Comparison of ENCODE assay signal across 8 mouse cellular contexts in the genomic region with DNA sequence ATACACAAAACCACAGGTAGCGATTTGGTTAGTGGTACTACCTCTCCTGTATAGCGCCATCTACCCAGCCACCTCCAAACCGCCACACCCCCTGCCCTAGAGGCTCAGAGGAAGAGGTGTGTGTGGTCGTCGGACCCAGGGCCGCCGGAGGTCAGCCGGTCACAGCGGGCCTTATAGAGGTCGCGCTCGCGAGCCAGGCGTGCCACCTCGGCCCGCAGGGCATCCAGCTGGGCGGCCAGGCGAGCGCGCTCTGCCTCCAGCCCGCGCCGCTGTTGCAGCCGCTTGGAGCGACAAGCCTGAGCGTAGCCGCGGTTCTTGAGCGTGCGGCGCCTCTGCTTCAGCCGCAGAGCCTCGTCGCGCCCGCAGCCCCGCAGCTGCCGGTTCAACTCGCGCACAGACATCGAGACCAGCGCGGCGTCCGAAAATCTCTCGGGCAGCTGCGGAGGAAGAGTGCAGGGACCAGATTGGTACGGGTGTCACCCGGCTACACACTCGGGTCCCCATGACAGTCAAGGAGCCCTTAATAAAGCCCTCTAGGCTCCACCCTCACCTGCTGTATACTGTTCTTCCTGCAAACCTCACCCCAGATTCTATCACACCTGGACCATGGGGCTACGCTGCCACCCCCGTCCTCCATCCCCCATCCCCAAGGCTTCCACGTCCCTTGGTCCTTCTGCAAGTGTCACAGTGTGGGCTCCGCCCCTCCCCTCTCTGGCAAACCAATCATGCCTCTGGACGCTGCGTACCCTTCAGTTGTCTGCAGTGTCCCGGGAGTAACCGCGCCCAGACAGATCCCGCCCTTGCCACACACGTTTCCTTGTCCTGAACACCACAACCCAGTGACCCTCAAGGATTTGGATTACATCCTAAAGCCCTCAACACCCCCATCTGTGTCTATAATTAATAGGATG. TPM values are rescaled to one million over a fixed set of nuclear protein-coding genes. Genes with fewer than 3 reads are reported as not detected.
A peak's percentile ranks its signal among the peaks of the same experiment; 100 is the strongest.
DNase-seq lines count a peak whose midpoint lies in the region; ATAC-seq and TF ChIP-seq lines count a peak whose summit lies in the region.

No protein-coding gene starts in this region.

- no peaks in the 10 kb centered on the region for H3K79me2 ChIP-seq in liver, adult 2 months (ENCODE audit: control insufficient read depth, insufficient read depth, low read length)

- TF ChIP-seq POLR2A in liver, adult 2 months (IDR thresholded peaks at IDR 0.05; ENCODE audit: extremely low read depth, insufficient read depth, low read length) = no peak

- H3K27ac ChIP-seq in liver, adult 2 months (replicated peaks; ENCODE audit: insufficient read depth, low read depth, low read length) = no peak overlapping the region
- H3K27ac ChIP-seq in forebrain, embryonic 14.5 days (ENCODE audit: low read depth, low read length) = no peak overlapping the region
- peak overlapping the region; percentile 50 for H3K27ac ChIP-seq in midbrain, embryonic 10.5 days (replicated peaks)
- H3K27ac ChIP-seq in stomach, postnatal 0 days (replicated peaks) = no peak overlapping the region

- peak overlapping the region; percentile 96 for H3K4me2 ChIP-seq in forebrain, embryonic 14.5 days (ENCODE audit: low read length)
- H3K4me2 ChIP-seq in stomach, postnatal 0 days (replicated peaks; ENCODE audit: low read depth) = peak overlapping the region; percentile 62

- H3K4me1 ChIP-seq in liver, adult 2 months (ENCODE audit: control insufficient read depth, insufficient read depth, low read length) = peaks cover 7% of the 10 kb centered on the region; the same call in 1 of the 2 replicates
- peaks cover 8% of the 10 kb centered on the region; the same call in 1 of the 2 replicates for H3K4me1 ChIP-seq in forebrain, embryonic 14.5 days (ENCODE audit: control insufficient read depth, insufficient read depth, low read length)
- H3K4me1 ChIP-seq in midbrain, embryonic 10.5 days = peaks cover 38% of the 10 kb centered on the region
- H3K4me1 ChIP-seq in stomach, postnatal 0 days (replicated peaks; ENCODE audit: control insufficient read depth, insufficient read depth) = no peaks in the 10 kb centered on the region

- H3K9ac ChIP-seq in liver, adult 2 months (ENCODE audit: low read depth, low read length) = no peak overlapping the region
- H3K9ac ChIP-seq in forebrain, embryonic 14.5 days (ENCODE audit: low read length) = peak overlapping the region; percentile 66
- H3K9ac ChIP-seq in stomach, postnatal 0 days (ENCODE audit: low read length) = peak overlapping the region; percentile 52

- no peaks in the 10 kb centered on the region for H3K9me3 ChIP-seq in forebrain, embryonic 14.5 days (replicated peaks; ENCODE audit: control insufficient read depth, low read length)
- no peaks in the 10 kb centered on the region for H3K9me3 ChIP-seq in midbrain, embryonic 10.5 days (replicated peaks)
- H3K9me3 ChIP-seq in stomach, postnatal 0 days (ENCODE audit: control insufficient read depth, low read length) = no peaks in the 10 kb centered on the region

- no peak for TF ChIP-seq CTCF in liver, adult 2 months (IDR thresholded peaks at IDR 0.05; ENCODE audit: low read depth, low read length)
- peak; percentile 39 for TF ChIP-seq CTCF in stomach, postnatal 0 days (IDR thresholded peaks at IDR 0.05; ENCODE audit: low read depth)

- ATAC-seq in cerebellum, adult (ENCODE audit: insufficient number of reproducible peaks, low FRiP score, low TSS enrichment) = peak; percentile 37; the same call in 1 of the 2 replicates
- ATAC-seq in forebrain, embryonic 14.5 days = peak; percentile 81
- ATAC-seq in stomach, postnatal 0 days (ENCODE audit: low FRiP score, low TSS enrichment) = 0 out of 2 replicates have a peak, but pooled peaks have one; percentile 33

- no peak for DNase-seq in liver, adult 2 months (ENCODE audit: extremely low read depth, low read depth, low spot score)
- no peak for DNase-seq in liver
- DNase-seq in forebrain, embryonic 14.5 days (ENCODE audit: low spot score) = peak; percentile 64
- peak; percentile 26 for DNase-seq in kidney, postnatal 10 days
- DNase-seq in midbrain, embryonic 10.5 days (ENCODE audit: low spot score) = peak; percentile 53
- DNase-seq in stomach, postnatal 0 days (ENCODE audit: low spot score) = peak; percentile 38
- DNase-seq in layer of hippocampus, postnatal 25 days (ENCODE audit: extremely low spot score in 1 of 2, low spot score in 1 of 2) = no peak

- TF ChIP-seq EP300 in stomach, postnatal 0 days (optimal IDR thresholded peaks at IDR 0.05) = no peak

- no peaks in the 10 kb centered on the region for H3K36me3 ChIP-seq in liver, adult 2 months (ENCODE audit: control insufficient read depth, insufficient read depth, low read length)
- H3K36me3 ChIP-seq in forebrain, embryonic 14.5 days (ENCODE audit: control insufficient read depth, insufficient read depth, low read length) = no peaks in the 10 kb centered on the region
- no peaks in the 10 kb centered on the region for H3K36me3 ChIP-seq in midbrain, embryonic 10.5 days
- H3K36me3 ChIP-seq in stomach, postnatal 0 days (ENCODE audit: control insufficient read depth, insufficient read depth, low read length) = no peaks in the 10 kb centered on the region

- H3K4me3 ChIP-seq in liver, adult 2 months (ENCODE audit: insufficient read depth, low read depth, low read length) = peak overlapping the region; percentile 18; the same call in 1 of the 2 replicates
- H3K4me3 ChIP-seq in forebrain, embryonic 14.5 days (ENCODE audit: low read depth, low read length) = peak overlapping the region; percentile 47
- H3K4me3 ChIP-seq in midbrain, embryonic 10.5 days = peak overlapping the region; percentile 63
- peak overlapping the region; percentile 36 for H3K4me3 ChIP-seq in stomach, postnatal 0 days (ENCODE audit: low read depth, low read length)

- peaks cover 10% of the 10 kb centered on the region for H3K27me3 ChIP-seq in liver, adult 2 months (ENCODE audit: control insufficient read depth, insufficient read depth, low read length)
- H3K27me3 ChIP-seq in forebrain, embryonic 14.5 days (replicated peaks; ENCODE audit: control insufficient read depth, insufficient read depth, low read length) = no peaks in the 10 kb centered on the region
- H3K27me3 ChIP-seq in midbrain, embryonic 10.5 days (ENCODE audit: low read depth, poor library complexity, severe bottlenecking) = peaks cover 78% of the 10 kb centered on the region
- H3K27me3 ChIP-seq in stomach, postnatal 0 days (ENCODE audit: control insufficient read depth, insufficient read depth, low read length) = no peaks in the 10 kb centered on the region

- 3% methylated on average over 61 of the region's 61 CpGs for WGBS in liver, adult 2 months
- under 1% methylated on average over 61 of the region's 61 CpGs for WGBS in forebrain, embryonic 14.5 days
- WGBS in midbrain, embryonic 10.5 days = under 1% methylated on average over 61 of the region's 61 CpGs
- WGBS in stomach, postnatal 0 days = under 1% methylated on average over 61 of the region's 61 CpGs

RNA-seq across cellular contexts. Expression of a gene that starts 4.1 kb away (rescaled TPM):
- not detected in 2 replicates for total RNA-seq in liver, adult 2 months (2014; rRNA removed)
- not detected in 2 replicates for polyA plus RNA-seq in liver, adult 2 months (2012; rRNA removed)
- not detected in 2 replicates for polyA plus RNA-seq in forebrain, embryonic 14.5 days (2014; fragmentation: Nextera tagmentation; extraction: Ambion mirVana)
- not detected in 2 replicates for polyA plus RNA-seq in midbrain, embryonic 10.5 days (2016; fragmentation: Nextera tagmentation; extraction: Ambion mirVana)
- 0.11 TPM in 1 of 2 replicates, not detected in the other for polyA plus RNA-seq in stomach, postnatal 0 days (2015; fragmentation: Nextera tagmentation; extraction: Ambion mirVana)
- total RNA-seq in layer of hippocampus, postnatal 25 days (2021) = 1 to 10 TPM; 2.1 to 2.2 TPM

RNA-seq across cellular contexts. Expression of a gene that starts 10.5 kb away (rescaled TPM):
- total RNA-seq in liver, adult 2 months (2014; rRNA removed) = not detected in 2 replicates
- not detected in 2 replicates for polyA plus RNA-seq in liver, adult 2 months (2012; rRNA removed)
- 4.5 and 7.4 TPM in 2 replicates for polyA plus RNA-seq in forebrain, embryonic 14.5 days (2014; fragmentation: Nextera tagmentation; extraction: Ambion mirVana)
- 0.36 and 0.48 TPM in 2 replicates for polyA plus RNA-seq in midbrain, embryonic 10.5 days (2016; fragmentation: Nextera tagmentation; extraction: Ambion mirVana)
- polyA plus RNA-seq in stomach, postnatal 0 days (2015; fragmentation: Nextera tagmentation; extraction: Ambion mirVana) = 0.08 and 0.17 TPM in 2 replicates
- total RNA-seq in layer of hippocampus, postnatal 25 days (2021) = 100 to 1,000 TPM; 664 to 669 TPM

RNA-seq across cellular contexts. Expression of a gene that starts 19.4 kb away (rescaled TPM):
- 1.2 and 3.2 TPM in 2 replicates for total RNA-seq in liver, adult 2 months (2014; rRNA removed)
- polyA plus RNA-seq in liver, adult 2 months (2012; rRNA removed) = 2.4 and 7.3 TPM in 2 replicates
- 10.7 and 11.6 TPM in 2 replicates for polyA plus RNA-seq in forebrain, embryonic 14.5 days (2014; fragmentation: Nextera tagmentation; extraction: Ambion mirVana)
- polyA plus RNA-seq in midbrain, embryonic 10.5 days (2016; fragmentation: Nextera tagmentation; extraction: Ambion mirVana) = 16.5 and 18.5 TPM in 2 replicates
- 15.7 and 16.1 TPM in 2 replicates for polyA plus RNA-seq in stomach, postnatal 0 days (2015; fragmentation: Nextera tagmentation; extraction: Ambion mirVana)
- total RNA-seq in layer of hippocampus, postnatal 25 days (2021) = 10 to 100 TPM; 37.2 to 37.8 TPM

RNA-seq across cellular contexts. Expression of a gene that starts 30.3 kb away (rescaled TPM):
- total RNA-seq in liver, adult 2 months (2014; rRNA removed) = 0.09 and 0.13 TPM in 2 replicates
- polyA plus RNA-seq in liver, adult 2 months (2012; rRNA removed) = 0.29 and 0.36 TPM in 2 replicates
- 21.9 and 26.5 TPM in 2 replicates for polyA plus RNA-seq in forebrain, embryonic 14.5 days (2014; fragmentation: Nextera tagmentation; extraction: Ambion mirVana)
- 5.2 and 6.6 TPM in 2 replicates for polyA plus RNA-seq in midbrain, embryonic 10.5 days (2016; fragmentation: Nextera tagmentation; extraction: Ambion mirVana)
- 0.46 and 0.81 TPM in 2 replicates for polyA plus RNA-seq in stomach, postnatal 0 days (2015; fragmentation: Nextera tagmentation; extraction: Ambion mirVana)
- 10 to 100 TPM; 47.0 to 66.6 TPM for total RNA-seq in layer of hippocampus, postnatal 25 days (2021)

RNA-seq across cellular contexts. Expression of a gene that starts 39.1 kb away (rescaled TPM):
- total RNA-seq in liver, adult 2 months (2014; rRNA removed) = 305 and 330 TPM in 2 replicates
- polyA plus RNA-seq in liver, adult 2 months (2012; rRNA removed) = 263 and 363 TPM in 2 replicates
- polyA plus RNA-seq in forebrain, embryonic 14.5 days (2014; fragmentation: Nextera tagmentation; extraction: Ambion mirVana) = 130 and 137 TPM in 2 replicates
- polyA plus RNA-seq in midbrain, embryonic 10.5 days (2016; fragmentation: Nextera tagmentation; extraction: Ambion mirVana) = 78.5 and 90.8 TPM in 2 replicates
- 45.9 and 51.0 TPM in 2 replicates for polyA plus RNA-seq in stomach, postnatal 0 days (2015; fragmentation: Nextera tagmentation; extraction: Ambion mirVana)
- 10 to 100 TPM; 72.7 to 86.4 TPM for total RNA-seq in layer of hippocampus, postnatal 25 days (2021)

Comparison
In these comparisons a context has a peak if more than half of its experiments do, and no peak if none do; other contexts are left out.
1. DNase-seq: peak in forebrain, embryonic 14.5 days (single experiment), kidney, postnatal 10 days (single experiment), midbrain, embryonic 10.5 days (single experiment) and stomach, postnatal 0 days (single experiment); none in liver, adult 2 months (single experiment), liver (single experiment) and layer of hippocampus, postnatal 25 days (0 of 2).
2. Peak in every context shown above with its lines, with median percentiles within 50 percentile points of each other: H3K4me3 ChIP-seq and ATAC-seq.